Mouse (Mus musculus): ENCODE data around the gene Uchl3. TPM values are rescaled to one million over a fixed set of nuclear protein-coding genes. Genes with fewer than 3 reads are reported as not detected.

Gene Uchl3
- 10 to 100 TPM in 1 of 2 experiments, 1 to 10 TPM in 1; 5.4 to 15.3 TPM for polyA plus RNA-seq (2012; fragmentation: generic; extraction: Trizol)

GRCm38 (mm10) chr14:101653581-101654525 lies at the start of gene Uchl3:
TSS of gene Uchl3 (plus strand) at chr14:101653967.

DNA sequence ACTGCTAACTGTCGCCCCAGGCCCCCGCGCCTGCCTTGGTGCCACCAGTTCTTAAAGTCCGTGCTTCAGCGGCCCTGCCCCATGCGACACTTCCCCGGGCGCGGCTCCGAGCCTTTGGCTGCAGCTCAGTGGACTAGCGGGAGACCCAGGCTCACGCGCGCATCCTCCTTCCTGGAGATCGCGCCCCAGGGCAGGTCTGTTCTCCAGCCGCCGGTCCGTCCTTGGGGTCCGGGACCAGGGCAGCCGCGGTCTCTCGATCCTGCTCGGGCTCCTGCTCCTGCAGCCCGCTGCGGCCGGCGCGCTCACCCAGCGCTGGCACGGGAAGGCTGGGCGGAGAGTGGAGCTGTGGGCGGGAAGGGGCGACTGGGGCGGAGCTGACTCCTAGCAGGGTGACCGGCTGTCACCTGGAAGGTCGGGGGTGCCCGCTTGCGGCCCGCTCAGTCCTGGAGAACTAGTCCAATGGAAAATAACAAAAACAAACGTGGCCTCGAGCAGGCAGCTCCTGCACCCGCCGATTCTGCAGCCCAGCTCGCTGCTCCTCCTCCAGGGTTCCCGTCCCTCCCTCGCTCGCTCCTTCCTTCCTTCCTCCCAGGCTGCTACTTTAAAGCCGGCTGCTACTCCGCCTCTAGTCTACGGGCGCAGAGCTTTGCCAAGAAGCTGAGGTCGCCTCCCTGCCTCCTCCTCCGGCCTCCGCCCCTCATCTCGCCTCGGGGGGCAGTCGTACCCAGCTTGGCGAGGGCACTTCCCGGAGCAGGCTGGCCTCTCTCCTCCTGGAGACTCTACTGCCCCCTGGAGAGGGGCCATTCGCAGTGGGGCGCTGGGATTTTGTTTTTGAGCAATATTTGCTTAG lies 45.0 kb upstream of the Uchl3 start, which contains the start of gene Tbc1d4:
Tbc1d4 (minus strand) TSS at position 673 of the 850 bp plus-strand sequence.

DNA sequence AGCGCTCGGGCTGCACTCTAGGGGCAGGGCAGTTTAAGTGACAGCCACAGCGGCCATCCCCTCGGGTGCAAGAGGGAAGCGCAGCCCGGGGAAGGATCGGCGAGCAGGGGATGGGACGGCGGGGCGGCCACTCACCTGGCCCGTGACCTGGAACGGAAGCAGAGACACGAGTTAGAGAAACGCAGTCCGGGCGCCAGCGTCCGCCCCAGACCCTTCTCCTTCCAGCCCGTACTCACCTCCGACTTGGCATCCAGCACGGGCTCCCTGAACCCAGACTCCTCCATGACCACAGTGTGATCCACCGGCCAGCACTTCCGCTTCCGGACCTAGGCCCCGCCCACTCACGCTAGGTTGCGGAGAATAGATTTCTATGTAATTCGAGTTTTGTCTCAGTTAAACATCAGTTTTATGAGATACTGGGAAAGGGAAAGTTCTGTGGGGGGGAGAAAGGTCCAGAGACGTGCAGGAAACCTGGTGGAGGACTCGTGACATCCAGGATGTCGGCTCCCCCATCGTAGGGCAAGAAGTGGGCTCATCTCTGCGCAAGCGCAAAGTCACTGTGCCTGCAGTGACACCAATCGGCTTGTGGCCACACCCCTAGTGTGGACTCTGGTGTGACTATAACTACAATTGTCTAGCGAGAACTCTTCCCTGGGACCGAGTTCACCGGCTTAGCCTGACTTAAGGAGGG lies 13.5 kb upstream of the Uchl3 start, which contains the start of gene Commd6:
Commd6 (minus strand) TSS at position 534 of the 691 bp plus-strand sequence.

GRCm38 (mm10) chr14:101729237-101729971 lies 75.6 kb downstream of the Uchl3 start, which contains the start of the genes Gm9922 and Lmo7:
TSS of gene Gm9922 (minus strand) at chr14:101729814.
TSS of gene Lmo7 (plus strand) at chr14:101729957.

Other genes starting within 250 kb of the Uchl3 start
- 1 to 10 TPM in 1 of 2 experiments, under 1 TPM in 1; 0.69 to 6.2 TPM for gene Tbc1d4, start 44.8 kb upstream of the Uchl3 start, polyA plus RNA-seq (2012; fragmentation: generic; extraction: Trizol)
- gene Commd6, start 13.3 kb upstream of the Uchl3 start, polyA plus RNA-seq (2012; fragmentation: generic; extraction: Trizol): 10 to 100 TPM; 12.6 to 37.5 TPM
- gene Gm9922, start 75.8 kb downstream of the Uchl3 start, polyA plus RNA-seq (2012; fragmentation: generic; extraction: Trizol): 1 to 10 TPM in 1 of 2 experiments, under 1 TPM in 1; 0.53 to 4.0 TPM
- 10 to 100 TPM in 1 of 2 experiments, under 1 TPM in 1; 0.37 to 18.7 TPM for gene Lmo7, start 76.0 kb downstream of the Uchl3 start, polyA plus RNA-seq (2012; fragmentation: generic; extraction: Trizol)